Mouse (Mus musculus) lung, embryonic 14.5 days (tissue): Measurements from ENCODE around the gene Gm28053. TPM values are rescaled to one million over a fixed set of nuclear protein-coding genes. Genes with fewer than 3 reads are reported as not detected.
A peak's percentile ranks its signal among the peaks of the same experiment; 100 is the strongest.

Experiments
- ATAC-seq: fragments of 200-750 bp; cut with Nextera tagmentation; 2 replicates; pipeline ENCODE4 v1.8.0; 2017; ENCODE audit warnings: mild to moderate bottlenecking, moderate TSS enrichment, moderate library complexity; ENCODE audit not compliant: insufficient read depth
- DNase-seq: peaks from one replicate; pipeline ENCODE4 v3.0.0-alpha.2; 2015
- H3K27ac ChIP-seq: fragments of 300-500 bp; sonication (generic); 2 replicates; pipeline ENCODE4 v1.5.1; 2014; ENCODE audit warnings: low read depth, mild to moderate bottlenecking, moderate library complexity
- H3K27me3 ChIP-seq: fragments of 300-500 bp; sonication (generic); 2 replicates; pipeline ENCODE4 v1.6.1; 2014; ENCODE audit warnings: low read length, control low read depth; ENCODE audit not compliant: insufficient read depth
- H3K36me3 ChIP-seq: fragments of 300-500 bp; sonication (generic); 2 replicates; pipeline ENCODE4 v1.6.1; 2014; ENCODE audit warnings: control low read depth; ENCODE audit not compliant: insufficient read depth
- H3K4me1 ChIP-seq: fragments of 300-500 bp; sonication (generic); 2 replicates; pipeline ENCODE4 v1.6.1; 2014; ENCODE audit warnings: antibody characterized with exemption, control low read depth; ENCODE audit not compliant: insufficient read depth
- H3K4me2 ChIP-seq: fragments of 300-500 bp; sonication (generic); 2 replicates; pipeline ENCODE4 v1.6.1; 2014; ENCODE audit warnings: mild to moderate bottlenecking
- H3K4me3 ChIP-seq: fragments of 300-500 bp; sonication (generic); 2 replicates; pipeline ENCODE4 v1.5.1; 2014; ENCODE audit warnings: low read depth, low read length
- H3K9ac ChIP-seq: fragments of 300-500 bp; sonication (generic); 2 replicates; pipeline ENCODE4 v1.6.1; 2014
- H3K9me3 ChIP-seq: fragments of 300-500 bp; sonication (generic); 2 replicates; pipeline ENCODE4 v1.6.1; 2016; ENCODE audit warnings: low read depth, low read length, control low read depth
- CTCF ChIP-seq: IDR thresholded peaks from 2 replicates; pipeline ENCODE4 v1.5.1; 2016; ENCODE audit warnings: antibody characterized with exemption, low read depth
- WGBS: fragments of 180-500 bp; shearing (Covaris S2); extraction: QIAGEN DNeasy Blood & Tissue Kit; methylation state at CpG from one replicate; pipeline ENCODE4 v1.1.7; 2014; 5-methylcytosine and 5-hydroxymethylcytosine counted together
- polyA plus RNA-seq: library from polyadenylated mRNA; unstranded; fragments of >200 nt; fragmentation: Nextera tagmentation; extraction: Ambion mirVana; gene quantifications from 2 replicates; pipeline ENCODE4 v1.2.1, GENCODE M21; 2014

Gene Gm28053
- polyA plus RNA-seq: 3.8 and 3.9 TPM in 2 replicates

DNA sequence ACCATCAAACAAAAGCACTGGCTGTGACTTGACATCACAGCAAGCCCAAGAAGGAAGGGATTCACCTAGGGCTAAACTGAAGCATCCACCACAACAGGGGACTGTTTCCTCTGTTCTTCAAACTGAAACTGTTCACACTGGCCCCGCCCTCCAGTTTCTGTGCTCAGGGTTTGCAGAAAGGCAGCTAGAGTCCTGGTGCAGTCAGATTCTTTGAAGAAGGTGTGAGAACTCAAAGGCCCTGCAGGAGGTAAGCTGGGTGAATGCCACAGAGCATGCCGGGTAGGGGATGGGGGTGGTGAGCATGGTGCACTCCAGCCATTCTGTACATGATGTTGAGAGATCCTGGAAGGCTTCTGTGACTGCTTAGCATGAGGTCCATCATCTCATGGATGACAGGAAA is at the start of gene Gm28053, which contains the start of gene Gimap7:
Gene Gm28053, plus strand, starts transcription at position 153 of the 400 bp plus-strand sequence.
Gene Gimap7, plus strand, starts transcription at position 167 of the 400 bp plus-strand sequence.
- Histone ChIP-seq H3K27ac (no peak within 1 kb of the TSS), H3K9me3 (no peaks in the 10 kb centered on the region), H3K9ac (no peak within 1 kb of the TSS), H3K4me1 (no peaks in the 10 kb centered on the region), H3K27me3 (no peaks in the 10 kb centered on the region), H3K4me3 (no peak within 1 kb of the TSS), H3K4me2 (no peak within 1 kb of the TSS), H3K36me3 (no peaks in the 10 kb centered on the region)
- no peak for TF ChIP-seq CTCF
- no peak for ATAC-seq
- 51% methylated on average over 2 of the region's 2 CpGs for WGBS
- no peak for DNase-seq

DNA sequence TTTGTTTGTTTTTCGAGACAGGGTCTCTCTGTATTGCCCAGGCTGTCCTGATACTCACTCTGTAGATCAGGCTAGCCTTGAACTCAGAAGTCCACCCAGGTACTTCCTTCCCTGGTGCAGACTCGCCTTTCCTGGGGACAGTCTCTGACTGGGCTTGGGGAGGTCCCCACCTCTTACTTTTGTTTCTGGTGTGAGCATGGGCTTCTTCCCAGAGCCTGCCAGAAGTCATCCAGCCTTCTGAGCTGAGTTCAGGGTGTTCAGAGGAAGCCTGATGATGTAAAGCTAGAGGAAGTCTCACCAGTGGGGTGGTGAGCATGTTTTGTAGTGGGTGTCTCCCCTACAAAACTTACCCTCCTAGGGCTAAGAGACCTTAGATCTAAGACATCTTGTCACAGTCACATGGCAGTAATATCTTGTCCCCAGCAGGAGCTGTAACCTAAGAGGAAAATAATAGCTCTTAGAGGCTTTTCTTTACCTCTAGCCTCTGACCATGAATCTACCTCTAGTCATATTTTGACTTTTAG is 48.9 kb upstream of the Gm28053 start:
- Histone ChIP-seq H3K4me1 (no peaks in the 10 kb centered on the region), H3K27ac (no peak overlapping the region), H3K4me3 (no peak overlapping the region), H3K4me2 (no peak overlapping the region), H3K36me3 (no peaks in the 10 kb centered on the region), H3K9ac (no peak overlapping the region), H3K27me3 (no peaks in the 10 kb centered on the region), H3K9me3 (no peaks in the 10 kb centered on the region)
- ATAC-seq (no peak), DNase-seq (no peak)
- 67% methylated on average over 2 of the region's 2 CpGs for WGBS
- no peak for TF ChIP-seq CTCF

DNA sequence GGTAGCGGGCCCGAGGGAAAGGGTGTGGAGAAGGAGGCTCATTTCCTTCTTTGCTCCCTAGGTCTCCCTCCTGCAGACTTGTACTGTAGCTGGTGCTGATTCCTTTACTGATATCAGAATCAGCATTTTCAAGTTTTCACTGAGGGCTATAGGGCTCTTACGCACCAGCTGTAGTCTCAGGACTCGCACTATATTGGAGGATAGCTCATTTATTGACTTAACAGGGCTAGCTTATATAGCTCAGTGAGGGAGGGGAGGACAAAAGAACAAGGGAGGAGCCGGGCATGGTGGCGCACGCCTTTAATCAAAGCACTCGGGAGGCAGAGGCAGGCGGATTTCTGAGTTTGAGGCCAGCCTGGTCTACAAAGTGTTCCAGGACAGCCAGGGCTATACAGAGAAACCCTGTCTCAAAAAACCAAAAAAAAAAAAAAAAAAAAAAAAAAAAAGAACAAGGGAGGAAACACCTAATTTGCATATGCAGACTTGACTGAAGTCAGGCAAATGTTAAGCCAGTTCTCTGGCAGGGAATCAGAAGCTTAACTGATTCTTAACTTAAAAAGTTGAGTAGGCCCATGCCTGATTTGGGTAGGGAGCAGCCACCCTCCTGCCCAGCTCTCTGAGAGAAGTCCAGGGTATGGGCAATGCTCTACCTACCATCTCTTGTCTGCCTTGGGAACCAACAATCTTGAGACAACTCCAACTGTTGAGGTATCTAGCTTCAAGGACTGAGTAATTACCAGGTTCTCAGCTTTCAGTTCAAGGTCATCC is 43.9 kb upstream of the Gm28053 start:
- H3K4me2 ChIP-seq: no peak overlapping the region
- no peak overlapping the region for H3K9ac ChIP-seq
- no peaks in the 10 kb centered on the region for H3K4me1 ChIP-seq
- no peak overlapping the region for H3K27ac ChIP-seq
- DNase-seq (no peak), ATAC-seq (no peak)
- no peaks in the 10 kb centered on the region for H3K9me3 ChIP-seq
- WGBS: 94% methylated on average over 9 of the region's 9 CpGs
- no peak overlapping the region for H3K4me3 ChIP-seq
- H3K36me3 ChIP-seq: no peaks in the 10 kb centered on the region
- TF ChIP-seq CTCF: no peak
- no peaks in the 10 kb centered on the region for H3K27me3 ChIP-seq

DNA sequence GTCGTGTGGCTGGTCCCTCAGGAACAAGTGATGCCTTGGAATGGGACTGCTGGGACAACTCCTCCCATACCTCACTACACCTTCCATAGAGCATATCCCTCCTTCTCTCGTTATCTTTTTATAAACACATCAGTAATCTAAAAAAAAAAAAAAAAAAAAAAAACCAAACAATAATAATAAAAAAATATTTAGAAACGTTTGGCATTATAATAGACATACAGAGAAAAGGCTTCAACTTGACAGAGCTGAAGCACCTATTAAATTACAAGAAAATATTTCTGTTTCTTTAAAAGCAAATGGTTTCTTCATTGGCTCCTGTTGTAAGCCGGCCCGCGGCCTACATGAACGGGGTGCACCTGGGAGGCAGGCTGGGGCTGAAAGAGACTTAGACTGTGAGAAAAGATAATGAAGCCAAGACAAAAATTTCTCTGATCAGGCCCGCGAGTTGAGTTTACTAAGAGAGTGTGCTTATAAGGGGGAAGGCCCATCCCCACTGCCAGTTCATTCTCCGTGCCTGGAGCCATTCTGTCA is 42.9 kb upstream of the Gm28053 start:
- no peak for ATAC-seq
- Histone ChIP-seq H3K36me3 (no peaks in the 10 kb centered on the region), H3K9ac (peak overlapping the region; percentile 43; the same call in 1 of the 2 replicates), H3K4me2 (peak overlapping the region; percentile 47), H3K9me3 (no peaks in the 10 kb centered on the region), H3K4me1 (no peaks in the 10 kb centered on the region), H3K4me3 (peak overlapping the region; percentile 31), H3K27ac (no peak overlapping the region), H3K27me3 (no peaks in the 10 kb centered on the region)
- 48% methylated on average over 10 of the region's 10 CpGs for WGBS
- no peak for DNase-seq
- TF ChIP-seq CTCF: no peak

- no peak within 1 kb of the TSS; the same call in 1 of the 2 replicates for H3K27ac ChIP-seq
- no peak; the same call in 1 of the 2 replicates for ATAC-seq
- WGBS: 24% methylated on average over 13 of the region's 13 CpGs
- peak within 1 kb of the TSS; percentile 31 for H3K4me3 ChIP-seq
- peak within 1 kb of the TSS; percentile 47 for H3K4me2 ChIP-seq
- no peaks in the 10 kb centered on the region for H3K9me3 ChIP-seq
- H3K9ac ChIP-seq: peak within 1 kb of the TSS; percentile 43
- DNase-seq: peak; percentile 43
- no peaks in the 10 kb centered on the region for H3K4me1 ChIP-seq
- no peaks in the 10 kb centered on the region for H3K36me3 ChIP-seq
- no peak for TF ChIP-seq CTCF
- no peaks in the 10 kb centered on the region for H3K27me3 ChIP-seq
These were observed 42.2 kb upstream of the Gm28053 start, which contains the start of gene Gimap9 for GRCm38 (mm10) chr6:48675931-48676859. Gene Gimap9 (plus strand): TSS chr6:48676129.

DNA sequence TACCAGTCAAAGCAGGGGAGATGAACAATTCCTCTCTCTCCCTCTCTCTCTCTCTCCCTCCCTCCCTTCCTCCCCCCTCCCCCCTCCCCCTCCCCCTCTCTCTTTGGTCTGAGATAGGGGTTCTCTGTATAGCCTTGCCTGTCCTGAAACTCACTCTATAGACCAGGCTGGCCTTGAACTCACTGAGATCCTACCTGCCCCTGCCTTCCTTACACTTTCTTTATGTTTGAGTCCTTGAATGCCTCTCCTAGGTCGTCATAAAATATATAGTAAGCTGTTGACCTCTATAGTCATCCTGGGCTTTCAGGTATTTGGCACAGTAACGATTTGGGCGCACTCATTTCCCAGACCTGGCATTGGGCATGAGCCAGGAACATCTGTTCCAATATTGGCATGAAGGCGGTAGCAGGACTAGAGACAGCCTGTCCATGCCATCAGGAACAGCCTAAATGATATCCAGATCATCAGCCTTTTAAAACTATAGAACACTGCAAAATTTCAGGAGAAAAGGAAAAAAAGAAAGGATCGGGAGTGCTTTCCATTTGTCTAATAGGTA is 41.5 kb upstream of the Gm28053 start:
- no peak for DNase-seq
- H3K9me3 ChIP-seq: no peaks in the 10 kb centered on the region
- no peaks in the 10 kb centered on the region for H3K27me3 ChIP-seq
- no peaks in the 10 kb centered on the region for H3K4me1 ChIP-seq
- peak overlapping the region; percentile 47 for H3K4me2 ChIP-seq
- no peaks in the 10 kb centered on the region for H3K36me3 ChIP-seq
- no peak for TF ChIP-seq CTCF
- 81% methylated on average over 5 of the region's 5 CpGs for WGBS
- H3K4me3 ChIP-seq: peak overlapping the region; percentile 31; the same call in 1 of the 2 replicates
- H3K9ac ChIP-seq: no peak overlapping the region
- H3K27ac ChIP-seq: no peak overlapping the region
- ATAC-seq: no peak
